Mouse (Mus musculus): ENCODE data around the gene Tmem213.

DNA sequence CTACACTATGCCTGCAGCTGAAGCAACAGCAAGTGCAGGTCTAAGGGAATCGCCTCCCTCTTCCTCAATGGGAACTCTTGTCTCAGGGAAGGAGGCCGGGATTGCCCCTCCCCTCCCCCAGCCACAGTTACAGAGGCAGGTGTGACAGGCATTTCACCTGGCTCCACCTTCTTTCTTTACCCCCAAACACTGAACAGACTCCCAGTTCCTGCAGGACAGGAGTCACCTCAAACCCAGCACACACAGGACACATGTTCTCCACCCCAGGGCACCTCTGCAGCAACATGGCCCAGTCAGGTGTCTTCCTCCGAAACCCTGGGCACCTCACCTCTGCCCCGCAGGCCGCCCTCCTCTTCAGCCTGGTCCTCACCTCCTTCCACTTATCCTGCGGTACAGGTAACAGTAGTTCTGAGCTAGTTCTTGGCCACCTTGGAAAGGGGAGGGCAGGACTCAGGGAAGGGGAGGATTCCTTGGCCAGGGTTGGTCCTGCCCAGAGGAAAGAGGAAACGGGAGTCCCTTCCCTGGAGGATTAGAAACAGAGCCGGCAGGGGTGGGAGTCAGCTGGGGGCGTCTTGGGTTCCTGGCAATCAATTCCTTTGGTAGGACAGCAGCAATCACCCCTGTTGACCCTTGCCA lies at the start of gene Tmem213:
- TF ChIP-seq CTCF (IDR thresholded peaks at IDR 0.05 in 2 of 3, conservative IDR thresholded peaks at IDR 0.05 in 1 of 3; ENCODE audit: control insufficient read depth in 1 of 3, insufficient read depth in 1 of 3, low read depth in 2 of 3, low read length in 3 of 3, poor library complexity in 1 of 3, severe bottlenecking in 1 of 3) (no peak), GATA1 (IDR thresholded peaks at IDR 0.05; ENCODE audit: low read depth, low read length) (no peak), USF2 (IDR thresholded peaks at IDR 0.05; ENCODE audit: borderline replicate concordance in 1 of 2, insufficient read depth in 1 of 2, low read depth in 1 of 2, low read length in 2 of 2) (no peak)

Measured in MEL (cell line).